In the genomic region with DNA sequence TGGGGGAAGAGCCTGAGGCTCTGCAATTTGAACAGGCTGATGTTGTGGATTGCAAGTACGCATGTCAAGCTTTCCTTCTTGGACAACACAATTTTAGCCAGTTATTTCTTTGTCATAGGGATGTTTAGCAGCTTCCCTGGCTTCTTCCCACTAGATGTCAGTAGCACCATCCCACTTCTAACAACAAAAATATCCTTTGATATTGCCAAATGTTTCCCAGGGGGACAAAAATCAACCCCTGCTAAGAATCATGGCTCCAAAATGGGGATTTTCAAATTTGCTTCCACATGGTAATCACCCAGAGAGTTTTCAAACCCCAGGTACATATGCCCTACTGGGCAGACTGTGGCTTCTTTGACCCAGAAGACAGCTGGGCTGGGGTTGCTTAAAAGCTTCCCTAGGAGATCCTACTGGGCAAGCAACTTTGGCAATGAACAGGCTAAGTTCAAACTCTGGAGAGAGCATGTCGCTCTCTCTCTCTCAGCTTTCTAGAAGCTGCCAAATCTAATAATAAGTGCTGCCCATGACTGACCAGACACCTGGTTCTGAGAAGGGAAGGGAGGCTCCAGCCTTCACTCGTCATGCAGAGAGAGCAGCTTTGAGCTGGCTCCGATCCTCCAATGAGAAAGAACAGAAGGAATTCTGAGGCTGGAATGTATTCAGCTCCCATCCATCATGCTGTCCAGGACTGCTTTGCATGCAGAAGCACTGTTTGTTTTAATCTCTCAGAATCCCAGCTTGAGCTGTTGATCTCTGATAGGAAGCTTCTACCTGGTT, we compare ENCODE assay signal across 13 mouse cellular contexts.
DNase-seq lines count a peak whose midpoint lies in the region; ATAC-seq and TF ChIP-seq lines count a peak whose summit lies in the region.
"Had no signal": no experiment of that assay in that cellular context is flagged by ENCODE, and none has a peak within 500 bp of the region (broad histone marks: within the 10 kb centered on the region; RNA-seq: fewer than 3 reads in every experiment).

No protein-coding gene starts in this region.

- no peak for TF ChIP-seq POLR2A in cerebellum, adult 2 months (IDR thresholded peaks at IDR 0.05; ENCODE audit: borderline replicate concordance, insufficient read depth, low read length)

- 24% methylated on average over 4 of the region's 4 CpGs for WGBS in cerebellum, adult 2 months
- WGBS in hindbrain, embryonic 15.5 days, result 37% methylated on average over 4 of the region's 4 CpGs
- 65% methylated on average over 4 of the region's 4 CpGs for WGBS in hindbrain, embryonic 10.5 days

- no peak overlapping the region for H3K9ac ChIP-seq in hindbrain, embryonic 15.5 days
- H3K9ac ChIP-seq: forebrain, embryonic 13.5 days had no signal

- no peak for TF ChIP-seq CTCF in cerebellum, adult 2 months (IDR thresholded peaks at IDR 0.05; ENCODE audit: borderline replicate concordance, insufficient read depth, low read depth, low read length)

- H3K4me2 ChIP-seq in hindbrain, embryonic 15.5 days, result no peak overlapping the region
- H3K4me2 ChIP-seq: forebrain, embryonic 13.5 days; heart, embryonic 11.5 days had no signal

- no peaks in the 10 kb centered on the region for H3K9me3 ChIP-seq in hindbrain, embryonic 15.5 days
- H3K9me3 ChIP-seq in hindbrain, embryonic 10.5 days, result no peaks in the 10 kb centered on the region
- H3K9me3 ChIP-seq: forebrain, embryonic 13.5 days had no signal

- no peak overlapping the region for H3K27ac ChIP-seq in cerebellum, adult 2 months (ENCODE audit: insufficient read depth, low read length)
- no peak overlapping the region; the same call in 1 of the 2 replicates for H3K27ac ChIP-seq in hindbrain, embryonic 15.5 days (replicated peaks)
- H3K27ac ChIP-seq in hindbrain, embryonic 10.5 days, result no peak overlapping the region
- H3K27ac ChIP-seq: forebrain, embryonic 13.5 days had no signal

- no peaks in the 10 kb centered on the region for H3K36me3 ChIP-seq in hindbrain, embryonic 15.5 days
- no peaks in the 10 kb centered on the region for H3K36me3 ChIP-seq in hindbrain, embryonic 10.5 days

- no peaks in the 10 kb centered on the region; the same call in 1 of the 2 replicates for H3K27me3 ChIP-seq in cerebellum, adult 2 months (ENCODE audit: control insufficient read depth, insufficient read depth, low read length)
- no peaks in the 10 kb centered on the region for H3K27me3 ChIP-seq in hindbrain, embryonic 15.5 days
- no peaks in the 10 kb centered on the region for H3K27me3 ChIP-seq in hindbrain, embryonic 10.5 days (ENCODE audit: insufficient read depth, poor library complexity, severe bottlenecking)
- H3K27me3 ChIP-seq: forebrain, embryonic 13.5 days; Patski had no signal

- no peaks in the 10 kb centered on the region for H3K4me1 ChIP-seq in cerebellum, adult 2 months (ENCODE audit: control insufficient read depth, insufficient read depth, low read length)
- H3K4me1 ChIP-seq in hindbrain, embryonic 15.5 days (replicated peaks), result peaks cover 7% of the 10 kb centered on the region
- peaks cover 6% of the 10 kb centered on the region for H3K4me1 ChIP-seq in hindbrain, embryonic 10.5 days (replicated peaks)
- H3K4me1 ChIP-seq: forebrain, embryonic 13.5 days had no signal

- H3K4me3 ChIP-seq in cerebellum, adult 2 months (replicated peaks; ENCODE audit: insufficient read depth, low read depth, low read length), result no peak overlapping the region
- no peak overlapping the region for H3K4me3 ChIP-seq in hindbrain, embryonic 15.5 days
- no peak overlapping the region for H3K4me3 ChIP-seq in hindbrain, embryonic 10.5 days
- H3K4me3 ChIP-seq: forebrain, embryonic 13.5 days had no signal

- peak; percentile 90 for ATAC-seq in hindbrain, embryonic 15.5 days (ENCODE audit: low FRiP score, low read depth)
- ATAC-seq in monocyte, adult 5-6 weeks (replicated peaks; ENCODE audit: insufficient number of reproducible peaks, low FRiP score, low TSS enrichment, poor library complexity, severe bottlenecking), result no peak
- ATAC-seq: forebrain, embryonic 13.5 days; midbrain, embryonic 16.5 days; Patski had no signal

- DNase-seq in cerebellum, adult 2 months, result peak; percentile 14 to 42
- DNase-seq in cerebellum, adult 9-11 months, result no peak
- no peak for DNase-seq in hindbrain, embryonic 10.5 days (ENCODE audit: low spot score)
- DNase-seq in Muller cell, postnatal 12 days (ENCODE audit: inconsistent ontology term), result peak; percentile 37
- DNase-seq in kidney, postnatal 10 days, result peak; percentile 41
- DNase-seq in right cerebral cortex, postnatal 36 days (ENCODE audit: low spot score in 2 of 2), result no peak
- DNase-seq: liver had no signal

Comparison
In these comparisons a context has a peak if more than half of its experiments do, and no peak if none do; other contexts are left out.
1. DNase-seq: peak in cerebellum, adult 2 months (2 of 2), Muller cell, postnatal 12 days (single experiment) and kidney, postnatal 10 days (single experiment); none in cerebellum, adult 9-11 months (single experiment), hindbrain, embryonic 10.5 days (single experiment) and right cerebral cortex, postnatal 36 days (0 of 2).